Mouse (Mus musculus) right cerebral cortex, postnatal 4 days (tissue): ENCODE data around the gene Ccdc47.
A peak's percentile ranks its signal among the peaks of the same experiment; 100 is the strongest.

Experiments
- DNase-seq: peaks from one replicate; pipeline ENCODE4 v3.0.0-alpha.2; 2022

Ccdc47 gene

DNA sequence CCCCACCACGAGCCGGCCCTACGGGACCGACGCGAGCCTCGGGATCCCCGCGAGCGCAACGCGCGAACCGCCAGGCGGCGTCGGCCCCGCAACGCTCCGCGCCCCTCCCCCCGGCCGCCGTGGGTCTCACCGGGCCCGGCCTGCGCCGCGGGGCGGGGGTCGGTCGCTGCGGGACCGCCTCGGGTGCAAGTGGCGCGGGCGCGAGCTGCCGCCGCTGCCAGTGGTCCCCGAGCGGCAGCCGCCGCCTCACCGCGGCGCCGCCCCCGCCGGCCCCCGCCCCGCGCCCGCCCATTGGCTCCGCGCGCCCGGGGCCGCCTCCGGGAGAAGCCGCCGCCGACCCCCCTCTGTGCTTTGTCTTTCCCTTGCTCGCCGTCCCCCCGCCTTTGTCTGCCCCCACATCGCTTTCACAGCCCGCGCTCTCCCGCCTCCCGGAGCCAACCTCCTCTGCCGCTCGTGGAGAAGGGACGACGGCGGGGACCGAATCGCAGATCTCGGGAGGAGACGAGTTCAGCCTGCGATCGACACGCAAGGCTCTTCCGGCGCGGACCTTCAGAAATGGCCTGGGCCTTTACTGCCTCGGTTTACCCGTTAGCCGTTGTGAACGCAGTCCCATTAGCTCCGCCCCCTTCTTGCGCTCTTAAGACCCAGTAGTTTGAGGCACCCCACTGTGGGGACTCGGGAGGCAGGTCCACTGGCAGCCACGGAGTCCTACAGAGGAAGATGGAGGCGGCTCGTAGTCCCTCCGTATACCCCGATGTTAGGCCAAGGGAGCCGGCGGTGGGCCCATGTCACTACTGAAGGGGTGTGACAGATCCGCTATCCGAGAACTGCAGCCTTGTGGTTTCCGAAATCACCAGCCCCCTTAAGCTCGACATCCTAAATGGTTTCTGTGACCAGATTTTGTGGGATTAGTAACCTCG is 56.0 kb downstream of the Ccdc47 start:
- DNase-seq: peak; percentile 88

DNA sequence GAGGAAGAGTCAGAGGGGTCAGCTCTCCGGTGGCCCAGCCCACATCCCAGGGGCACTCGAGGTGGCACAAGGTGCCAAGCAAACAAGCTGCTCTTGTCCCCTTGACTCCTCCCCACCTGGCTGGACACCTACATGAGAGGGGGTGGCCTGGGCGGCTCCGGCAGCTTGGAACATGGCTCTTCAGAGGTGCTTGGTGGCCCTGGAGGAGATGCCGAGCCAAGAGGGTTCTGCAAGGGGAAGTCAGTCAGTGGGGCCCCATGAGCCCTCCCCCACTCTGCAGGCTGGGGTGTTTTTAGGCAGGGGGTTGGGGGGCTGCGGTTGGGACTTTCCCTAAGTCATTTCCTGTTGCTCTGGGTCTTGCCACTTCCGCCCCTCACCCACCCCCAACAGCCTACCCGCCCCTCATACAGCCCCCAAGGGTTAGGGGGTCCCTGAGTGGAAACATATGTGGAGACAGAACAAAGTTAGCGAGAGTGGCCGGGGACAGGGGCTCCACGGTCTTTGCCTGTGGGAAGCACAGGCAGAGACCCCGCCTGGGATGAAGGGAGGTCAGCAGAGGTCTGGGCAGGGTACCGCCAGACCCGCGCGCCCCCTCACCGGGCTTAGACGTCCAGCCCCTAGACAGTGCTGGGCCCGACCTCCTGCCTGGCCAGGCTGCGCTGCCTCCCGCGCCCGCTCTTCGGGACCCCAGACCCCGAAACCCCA is 56.8 kb downstream of the Ccdc47 start:
- DNase-seq: peak; percentile 41

DNA sequence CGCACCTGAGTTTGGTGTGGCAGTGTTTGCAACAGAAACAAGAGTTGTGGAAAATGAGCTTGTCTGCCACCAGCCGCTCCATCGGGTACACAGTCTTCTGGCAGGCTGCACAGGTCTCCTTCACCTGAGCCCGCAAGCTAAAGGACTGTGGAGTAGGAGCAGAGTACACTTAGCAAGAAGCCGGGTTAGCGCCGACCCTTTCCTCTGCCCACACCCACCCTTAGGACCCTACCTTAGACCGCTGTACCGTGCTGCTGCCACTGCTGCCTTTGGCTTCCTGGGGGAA is 57.3 kb downstream of the Ccdc47 start:
- no peak for DNase-seq

DNA sequence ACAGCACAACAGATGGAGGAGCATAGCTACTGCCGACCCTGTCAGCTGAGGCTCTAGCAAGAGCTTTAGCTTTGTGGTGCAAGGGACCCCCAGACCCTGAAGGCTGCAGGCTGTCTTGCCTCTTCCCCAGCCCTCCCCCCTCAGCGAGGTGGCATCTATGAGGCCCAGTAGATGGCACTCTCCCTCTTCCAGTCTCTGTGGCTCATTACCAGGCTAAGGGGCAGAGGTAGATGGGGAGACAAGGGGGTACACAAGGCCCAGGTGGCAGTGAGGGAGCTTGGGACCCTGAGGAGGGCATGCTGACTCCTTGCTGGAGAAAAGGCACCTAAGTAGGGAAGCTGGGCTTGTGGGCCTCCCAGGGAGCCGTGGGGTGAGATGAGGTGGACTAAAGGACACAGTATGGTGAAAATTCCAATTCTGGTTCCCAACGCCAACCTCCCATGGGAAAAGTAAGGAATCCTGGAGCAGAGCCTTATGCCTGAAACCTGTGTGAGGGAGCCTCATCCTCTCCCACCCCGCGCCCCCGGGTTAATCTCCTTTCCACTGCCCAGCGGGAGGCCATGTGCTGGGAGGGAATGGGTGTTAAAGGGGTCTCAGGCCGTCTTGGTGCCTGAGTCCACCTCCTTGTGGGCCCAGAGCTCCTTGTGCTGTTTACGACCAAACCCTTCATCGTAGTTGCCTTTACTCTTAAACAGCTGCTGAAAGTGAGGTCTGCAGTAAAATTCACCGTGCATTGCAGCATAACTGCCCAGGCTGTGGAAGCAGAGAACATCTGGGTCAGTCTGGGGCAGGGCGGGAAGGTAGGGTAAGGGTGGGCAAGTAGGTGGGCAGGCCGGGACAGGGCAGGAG is 57.8 kb downstream of the Ccdc47 start:
- DNase-seq: peak; percentile 33

DNA sequence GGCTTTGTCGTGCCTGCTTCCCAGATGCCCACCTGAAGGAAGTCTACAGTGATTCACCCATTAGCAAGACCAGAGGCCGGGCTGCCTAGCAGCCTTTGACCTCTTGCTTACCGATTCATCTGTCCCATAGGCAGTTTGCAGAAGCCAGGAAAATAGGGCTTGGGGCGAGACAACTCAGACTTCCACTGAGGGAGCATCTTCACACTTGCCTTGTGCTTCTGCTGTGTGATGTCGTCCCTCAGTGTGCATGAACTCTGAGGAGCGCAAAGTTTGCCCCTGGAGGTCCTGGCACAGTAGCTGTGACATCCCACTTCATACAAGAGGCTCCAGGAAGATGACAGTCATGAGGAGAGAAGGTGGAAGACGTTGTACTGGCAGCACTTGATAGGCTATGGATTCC is 59.0 kb downstream of the Ccdc47 start:
- no peak for DNase-seq

DNA sequence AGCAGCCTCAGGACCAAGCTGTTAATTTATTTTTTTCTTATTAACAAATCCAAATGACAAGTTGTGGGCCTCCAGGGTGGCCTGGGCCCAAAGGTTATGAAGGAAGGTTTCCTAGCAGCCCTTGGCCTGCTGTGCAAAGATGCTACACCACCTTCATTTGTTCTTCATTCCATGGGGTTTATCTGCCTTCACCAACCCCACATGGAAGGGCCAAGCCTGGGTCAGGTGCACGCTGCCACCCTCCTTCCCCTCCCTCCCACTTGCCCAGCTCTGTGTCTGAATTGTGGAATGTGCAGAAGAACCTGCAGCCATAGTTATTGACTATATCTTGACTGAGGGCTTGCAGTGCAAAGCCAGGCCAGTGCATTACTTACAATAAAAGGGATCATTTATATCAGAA is 59.9 kb downstream of the Ccdc47 start:
- DNase-seq: no peak

DNA sequence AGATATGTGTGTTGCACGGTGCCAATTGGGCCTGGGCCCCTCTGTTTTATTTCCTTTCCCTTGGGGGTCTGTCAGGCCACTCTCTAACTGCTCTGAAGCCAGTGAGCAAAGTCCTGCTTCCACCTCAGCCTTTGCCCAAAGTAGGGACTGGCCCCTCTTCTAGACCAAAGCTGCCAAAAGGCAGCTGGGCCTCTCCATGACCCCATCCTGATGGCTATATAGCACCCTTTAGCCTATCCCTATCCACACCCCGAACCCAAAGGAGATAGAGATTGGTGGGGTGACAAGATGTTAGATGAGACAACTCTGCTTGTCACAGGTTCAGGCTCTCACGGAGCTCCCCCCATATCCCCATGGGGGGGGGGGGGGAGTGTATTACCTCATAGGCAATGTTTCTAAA is 60.4 kb downstream of the Ccdc47 start:
- DNase-seq: no peak

DNA sequence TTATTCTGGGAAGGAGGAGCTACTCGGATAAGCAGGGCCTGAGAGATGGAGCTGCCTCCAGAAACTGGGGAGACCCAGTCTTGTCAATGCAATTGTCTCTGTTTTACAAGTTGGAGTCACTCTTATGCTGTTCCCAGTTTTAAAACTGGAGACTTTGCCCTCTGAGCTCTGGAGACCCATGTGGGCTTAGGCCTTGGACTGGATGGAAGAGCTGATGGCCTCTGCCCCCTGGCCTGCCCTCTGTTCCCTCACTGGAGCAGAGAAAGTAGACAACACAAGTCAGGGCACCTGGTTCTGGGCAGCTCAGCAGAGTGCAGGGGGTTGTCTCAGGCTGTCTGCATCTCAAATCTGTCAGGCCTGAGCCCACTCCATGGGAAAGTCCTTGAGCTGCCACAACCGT is 61.4 kb downstream of the Ccdc47 start:
- DNase-seq: no peak

DNA sequence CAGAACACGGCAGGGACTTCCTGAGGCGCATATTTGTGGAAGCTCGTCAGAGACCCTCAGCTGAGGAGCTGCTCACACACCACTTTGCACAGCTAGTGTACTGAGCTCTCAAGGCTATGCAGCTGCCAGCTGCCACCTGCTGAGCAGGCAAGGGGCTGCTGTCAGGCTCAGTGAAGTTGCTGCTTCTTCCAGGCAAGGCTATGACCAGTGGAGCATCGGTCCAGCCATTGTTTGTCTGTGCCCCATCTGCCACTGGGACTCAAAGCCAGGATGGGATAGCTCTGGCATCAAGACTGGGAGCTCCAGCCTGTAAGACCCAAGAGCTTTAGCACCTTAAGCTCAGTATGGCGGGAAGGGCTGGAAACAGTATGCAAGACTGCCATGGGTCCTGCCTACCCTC is 62.1 kb downstream of the Ccdc47 start:
- no peak for DNase-seq

DNA sequence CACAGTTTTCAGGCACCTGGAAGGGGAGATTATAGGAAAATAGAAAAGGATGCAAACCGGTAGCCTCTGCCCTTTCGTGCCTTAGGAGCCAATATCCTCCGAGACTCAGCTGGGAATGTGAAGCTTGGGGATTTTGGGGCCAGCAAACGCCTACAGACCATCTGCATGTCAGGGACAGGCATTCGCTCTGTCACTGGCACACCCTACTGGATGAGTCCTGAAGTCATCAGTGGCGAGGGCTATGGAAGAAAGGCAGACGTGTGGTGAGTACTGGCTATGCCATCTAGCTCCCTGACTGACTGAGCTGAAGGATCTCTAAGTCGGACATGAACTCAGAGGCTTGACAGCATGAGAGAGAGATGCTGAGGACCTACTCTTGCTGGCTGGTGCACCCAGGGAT is 64.0 kb downstream of the Ccdc47 start:
- DNase-seq: no peak

DNA sequence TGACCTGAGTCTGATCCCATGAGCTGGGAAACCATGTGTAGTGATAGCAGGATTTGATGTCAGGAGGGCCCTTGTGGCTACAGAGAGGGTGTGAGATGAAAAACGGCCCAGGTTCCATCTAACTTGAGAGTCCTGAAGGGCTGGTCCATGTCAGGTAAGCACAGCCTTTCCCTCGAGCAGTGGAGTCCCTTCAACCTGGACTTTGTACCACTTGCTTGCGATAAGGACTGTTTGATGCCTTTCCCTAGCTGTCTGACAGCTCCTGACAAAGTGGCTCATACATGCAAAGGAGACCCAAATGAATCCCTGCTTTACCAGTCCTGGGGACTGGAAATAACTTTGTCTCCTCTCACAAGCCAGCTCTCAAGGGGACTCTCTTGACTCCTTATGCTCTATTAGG is 64.9 kb downstream of the Ccdc47 start:
- no peak for DNase-seq
